Mouse (Mus musculus) neural tube, embryonic 13.5 days (tissue): ENCODE measurements at regions not wholly inside any gene's neighbourhood (a gene's known extent, or its start where the extent isn't known, plus 50 kb on each side); places are given as distances from the start of the nearest gene placed in this dataset.
"Not testable (repeated sequence)": the region's sequence is repeated elsewhere in the genome, so short reads cannot be mapped to it uniquely, and the experiment has no call there.

Experiments used
- ATAC-seq: fragments of 200-750 bp; cut with Nextera tagmentation; 2 replicates; pipeline ENCODE4 v1.8.0; 2017; ENCODE audit warnings: low read depth, mild to moderate bottlenecking, moderate TSS enrichment, moderate library complexity
- H3K27ac ChIP-seq: fragments of 300-500 bp; sonication (generic); replicated peaks from 2 replicates; pipeline ENCODE4 v1.5.1; 2015; ENCODE audit warnings: moderate library complexity, mild to moderate bottlenecking, inconsistent platforms
- H3K27me3 ChIP-seq: fragments of 300-500 bp; sonication (generic); 2 replicates; pipeline ENCODE4 v1.6.1; 2015; ENCODE audit warnings: mild to moderate bottlenecking, inconsistent platforms
- H3K36me3 ChIP-seq: fragments of 300-500 bp; sonication (generic); 2 replicates; pipeline ENCODE4 v1.6.1; 2015; ENCODE audit warnings: mild to moderate bottlenecking, inconsistent platforms
- H3K4me1 ChIP-seq: fragments of 300-500 bp; sonication (generic); replicated peaks from 2 replicates; pipeline ENCODE4 v1.6.1; 2015; ENCODE audit warnings: inconsistent platforms
- H3K4me2 ChIP-seq: fragments of 300-500 bp; sonication (generic); 2 replicates; pipeline ENCODE4 v1.6.1; 2015; ENCODE audit warnings: inconsistent platforms, mild to moderate bottlenecking, moderate library complexity
- H3K4me3 ChIP-seq: fragments of 300-500 bp; sonication (generic); 2 replicates; pipeline ENCODE4 v1.5.1; 2015; ENCODE audit warnings: mild to moderate bottlenecking, inconsistent platforms
- H3K9ac ChIP-seq: fragments of 300-500 bp; sonication (generic); 2 replicates; pipeline ENCODE4 v1.6.1; 2015; ENCODE audit warnings: moderate library complexity, mild to moderate bottlenecking, inconsistent platforms
- H3K9me3 ChIP-seq: fragments of 300-500 bp; sonication (generic); 2 replicates; pipeline ENCODE4 v1.6.1; 2016; ENCODE audit warnings: inconsistent platforms
- WGBS: fragments of 180-500 bp; shearing (Covaris S2); methylation state at CpG from one replicate; pipeline ENCODE4 v1.1.7; 2015; 5-methylcytosine and 5-hydroxymethylcytosine counted together

- Histone ChIP-seq H3K9me3 (no peaks in the 10 kb centered on the region), H3K27ac (no peak overlapping the region), H3K4me2 (no peak overlapping the region), H3K27me3 (no peaks in the 10 kb centered on the region), H3K4me1 (peaks cover 18% of the 10 kb centered on the region), H3K36me3 (no peaks in the 10 kb centered on the region), H3K4me3 (no peak overlapping the region), H3K9ac (no peak overlapping the region)
- ATAC-seq = peak; percentile 69; the same call in 1 of the 2 replicates
- WGBS = 46% methylated on average over 4 of the region's 4 CpGs
These were observed 219.1 kb downstream of the Tpra1 start for GRCm38 (mm10) chr6:89121023-89121745.

DNA sequence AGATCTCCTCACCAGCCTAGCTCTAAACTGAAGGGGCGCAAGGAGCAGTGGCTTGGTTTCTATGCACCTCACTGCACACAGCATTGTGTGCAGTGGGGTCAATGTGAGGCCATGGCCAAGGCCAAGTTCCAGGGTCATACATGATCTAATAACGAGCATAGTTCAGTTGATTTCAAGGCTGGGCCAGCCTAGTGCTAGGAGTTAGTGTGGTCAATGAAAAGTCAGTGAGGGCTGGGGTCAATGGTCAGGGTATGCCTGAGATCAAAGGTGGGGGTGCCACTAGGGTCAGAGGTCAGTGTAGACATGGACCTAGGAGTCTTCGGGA, 219.7 kb downstream of the Tpra1 start:
- ATAC-seq = 0 out of 2 replicates have a peak, but pooled peaks have one; percentile 32
- 62% methylated on average over 3 of the region's 3 CpGs for WGBS
- Histone ChIP-seq H3K4me2 (no peak overlapping the region), H3K9me3 (no peaks in the 10 kb centered on the region), H3K4me1 (peaks cover 18% of the 10 kb centered on the region), H3K27me3 (no peaks in the 10 kb centered on the region), H3K36me3 (no peaks in the 10 kb centered on the region), H3K4me3 (no peak overlapping the region), H3K9ac (no peak overlapping the region), H3K27ac (no peak overlapping the region)

DNA sequence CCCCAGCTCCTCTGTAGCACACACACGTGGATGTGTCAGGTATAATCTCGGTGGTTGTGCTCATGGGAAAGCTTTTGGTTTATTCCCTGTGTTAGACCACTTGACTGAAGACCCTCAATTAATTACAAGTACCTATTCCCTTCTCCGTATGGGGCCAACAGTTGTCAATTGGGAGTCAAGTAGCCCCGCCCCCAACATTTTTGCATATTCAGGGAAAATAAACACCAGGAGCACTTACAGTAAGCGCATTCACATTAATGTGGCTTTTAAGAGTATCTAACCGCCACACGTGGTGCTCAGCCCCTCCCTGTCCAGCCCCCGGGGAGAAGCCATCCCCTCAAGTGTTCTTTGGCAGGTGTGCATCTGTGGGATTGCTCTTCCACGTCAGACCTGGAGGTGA, 223.9 kb downstream of the Tpra1 start:
- no peak overlapping the region for H3K27ac ChIP-seq
- no peak overlapping the region for H3K4me3 ChIP-seq
- ATAC-seq = no peak
- no peak overlapping the region for H3K9ac ChIP-seq
- no peak overlapping the region for H3K4me2 ChIP-seq
- no peaks in the 10 kb centered on the region for H3K9me3 ChIP-seq
- no peaks in the 10 kb centered on the region for H3K36me3 ChIP-seq
- no peaks in the 10 kb centered on the region for H3K27me3 ChIP-seq
- H3K4me1 ChIP-seq = peaks cover 13% of the 10 kb centered on the region
- 56% methylated on average over 9 of the region's 9 CpGs for WGBS

DNA sequence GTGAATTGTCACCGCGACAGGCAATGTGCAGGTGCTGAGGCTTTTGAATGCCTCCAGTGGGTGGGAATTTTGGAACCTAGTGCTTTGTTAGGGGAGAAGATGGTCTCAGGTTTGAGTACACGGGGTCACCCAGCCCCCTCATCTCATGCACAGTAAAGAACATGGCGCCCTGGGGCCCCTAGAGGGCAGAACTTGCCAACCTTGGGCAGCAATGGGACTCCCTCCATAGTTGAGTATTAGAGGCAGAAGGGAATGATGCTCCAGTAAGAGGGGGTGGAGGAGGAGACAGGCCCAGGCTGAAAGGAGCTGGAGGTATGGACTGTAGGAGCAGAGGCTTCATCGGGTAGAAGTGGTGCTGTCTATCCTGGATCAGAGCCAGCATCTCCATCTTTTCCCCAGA, 226.1 kb downstream of the Tpra1 start:
- not testable (repeated sequence) for ATAC-seq, H3K27ac ChIP-seq, H3K9ac ChIP-seq, H3K9me3 ChIP-seq, H3K4me3 ChIP-seq, H3K4me1 ChIP-seq, H3K27me3 ChIP-seq, H3K4me2 ChIP-seq, H3K36me3 ChIP-seq
- 58% methylated on average over 5 of the region's 5 CpGs for WGBS

GRCm38 (mm10) chr6:89140469-89140868, 222.0 kb downstream of the Plxna1 start:
- no peaks in the 10 kb centered on the region for H3K27me3 ChIP-seq
- 77% methylated on average over 3 of the region's 3 CpGs for WGBS
- ATAC-seq = no peak
- no peak overlapping the region for H3K9ac ChIP-seq
- no peak overlapping the region for H3K4me3 ChIP-seq
- H3K4me1 ChIP-seq = no peaks in the 10 kb centered on the region
- no peak overlapping the region for H3K4me2 ChIP-seq
- no peak overlapping the region for H3K27ac ChIP-seq
- H3K9me3 ChIP-seq = no peaks in the 10 kb centered on the region
- H3K36me3 ChIP-seq = no peaks in the 10 kb centered on the region

DNA sequence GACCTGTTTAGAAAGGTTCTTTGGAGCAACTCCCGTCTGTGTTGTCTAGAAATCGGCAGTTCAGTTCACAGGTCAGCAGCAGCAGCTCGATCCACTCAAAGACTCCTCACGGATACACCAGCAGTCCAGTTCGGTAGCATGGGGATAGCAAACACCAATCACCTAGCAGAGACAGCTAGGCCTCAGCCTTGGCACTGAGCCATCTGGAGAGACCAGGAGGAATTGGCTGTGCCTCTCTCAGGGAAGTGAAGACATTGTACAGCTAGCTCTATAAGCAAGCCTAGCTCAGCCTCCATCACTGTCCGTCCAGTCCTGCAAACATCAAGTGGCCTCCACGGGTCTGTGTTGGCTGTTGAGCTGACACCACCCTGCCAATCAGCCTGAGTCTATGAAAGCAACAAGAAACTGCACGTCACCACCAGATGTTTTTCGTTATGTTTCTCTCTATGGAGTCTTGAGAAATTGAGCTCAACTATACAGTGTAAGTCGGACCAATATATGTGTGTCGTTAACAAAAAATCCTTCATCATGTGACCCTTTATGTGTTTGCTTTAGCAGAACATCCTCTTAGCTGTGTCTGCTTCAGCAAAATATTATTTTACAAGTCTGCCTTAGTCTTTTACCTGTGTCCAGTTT, 209.3 kb downstream of the Plxna1 start:
- 74% methylated on average over 11 of the region's 11 CpGs for WGBS
- no peaks in the 10 kb centered on the region for H3K36me3 ChIP-seq
- no peak for ATAC-seq
- no peak overlapping the region for H3K4me3 ChIP-seq
- H3K27me3 ChIP-seq = no peaks in the 10 kb centered on the region
- no peak overlapping the region for H3K4me2 ChIP-seq
- H3K4me1 ChIP-seq = no peaks in the 10 kb centered on the region
- no peak overlapping the region for H3K9ac ChIP-seq
- H3K27ac ChIP-seq = no peak overlapping the region
- 0 out of 2 replicates have a peak, but pooled peaks cover 6% of the 10 kb centered on the region for H3K9me3 ChIP-seq

GRCm38 (mm10) chr6:89157501-89157900, 204.9 kb downstream of the Plxna1 start:
- H3K36me3 ChIP-seq = no peaks in the 10 kb centered on the region
- H3K4me2 ChIP-seq = no peak overlapping the region
- 92% methylated on average over 1 of the region's 1 CpGs for WGBS
- 0 out of 2 replicates have a peak, but pooled peaks cover 6% of the 10 kb centered on the region for H3K9me3 ChIP-seq
- H3K27ac ChIP-seq = no peak overlapping the region
- no peaks in the 10 kb centered on the region for H3K27me3 ChIP-seq
- H3K9ac ChIP-seq = no peak overlapping the region
- 0 out of 2 replicates have a peak, but pooled peaks cover 5% of the 10 kb centered on the region for H3K4me1 ChIP-seq
- no peak overlapping the region for H3K4me3 ChIP-seq
- ATAC-seq = no peak

- H3K27me3 ChIP-seq = no peaks in the 10 kb centered on the region
- H3K4me3 ChIP-seq = no peak overlapping the region
- no peak overlapping the region for H3K27ac ChIP-seq
- WGBS = 55% methylated on average over 7 of the region's 7 CpGs
- no peaks in the 10 kb centered on the region for H3K36me3 ChIP-seq
- no peak for ATAC-seq
- 0 out of 2 replicates have a peak, but pooled peaks cover 3% of the 10 kb centered on the region for H3K9me3 ChIP-seq
- H3K9ac ChIP-seq = no peak overlapping the region
- H3K4me2 ChIP-seq = no peak overlapping the region
- 0 out of 2 replicates have a peak, but pooled peaks cover 5% of the 10 kb centered on the region for H3K4me1 ChIP-seq
These were observed 202.4 kb downstream of the Plxna1 start for GRCm38 (mm10) chr6:89160051-89160450.

- whole genome bisulfite sequencing = 88% methylated on average over 1 of the region's 1 CpGs
- no peaks in the 10 kb centered on the region for H3K9me3 ChIP-seq
These were observed 200.7 kb downstream of the Plxna1 start for GRCm38 (mm10) chr6:89161746-89162145.

GRCm38 (mm10) chr6:89169520-89169919, 192.9 kb downstream of the Plxna1 start:
- Histone ChIP-seq H3K27ac (no peak overlapping the region), H3K4me3 (no peak overlapping the region), H3K27me3 (no peaks in the 10 kb centered on the region), H3K36me3 (no peaks in the 10 kb centered on the region), H3K4me2 (no peak overlapping the region), H3K9ac (no peak overlapping the region), H3K9me3 (no peaks in the 10 kb centered on the region), H3K4me1 (no peaks in the 10 kb centered on the region)
- no peak for ATAC-seq
- WGBS = 66% methylated on average over 2 of the region's 2 CpGs

More at GRCm38 (mm10) chr6:89161746-89162145, 200.7 kb downstream of the Plxna1 start:
- no peaks in the 10 kb centered on the region for H3K36me3 ChIP-seq
- no peak overlapping the region for H3K4me2 ChIP-seq
- no peak overlapping the region for H3K9ac ChIP-seq
- no peak overlapping the region for H3K27ac ChIP-seq
- 0 out of 2 replicates have a peak, but pooled peaks cover 5% of the 10 kb centered on the region for H3K4me1 ChIP-seq
- no peak for ATAC-seq
- no peak overlapping the region for H3K4me3 ChIP-seq
- H3K27me3 ChIP-seq = no peaks in the 10 kb centered on the region

DNA sequence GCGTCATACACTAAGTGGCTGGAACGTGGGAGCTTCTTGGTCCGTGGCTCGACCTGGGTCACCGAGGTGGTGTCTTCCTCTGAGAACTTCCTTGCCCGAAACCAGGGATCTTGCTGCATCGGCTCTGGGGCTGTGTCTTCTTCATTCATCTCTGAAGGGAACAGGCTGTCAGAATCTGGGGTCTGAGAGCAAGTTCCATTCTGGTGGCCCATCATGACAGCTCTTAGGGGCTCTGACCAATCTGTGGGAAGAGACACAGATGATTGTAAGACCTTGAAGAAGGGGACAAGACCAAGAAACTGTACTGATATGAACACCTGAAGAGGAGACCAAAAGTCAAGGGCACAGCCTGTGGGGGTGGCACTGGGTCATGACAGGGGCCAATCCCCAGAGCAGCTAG, 177.5 kb downstream of the Plxna1 start:
- ATAC-seq, H3K27ac ChIP-seq, H3K4me3 ChIP-seq, H3K36me3 ChIP-seq, H3K9ac ChIP-seq, H3K27me3 ChIP-seq, H3K4me2 ChIP-seq, H3K9me3 ChIP-seq, H3K4me1 ChIP-seq: not testable (repeated sequence)
- WGBS = 90% methylated on average over 2 of the region's 7 CpGs

DNA sequence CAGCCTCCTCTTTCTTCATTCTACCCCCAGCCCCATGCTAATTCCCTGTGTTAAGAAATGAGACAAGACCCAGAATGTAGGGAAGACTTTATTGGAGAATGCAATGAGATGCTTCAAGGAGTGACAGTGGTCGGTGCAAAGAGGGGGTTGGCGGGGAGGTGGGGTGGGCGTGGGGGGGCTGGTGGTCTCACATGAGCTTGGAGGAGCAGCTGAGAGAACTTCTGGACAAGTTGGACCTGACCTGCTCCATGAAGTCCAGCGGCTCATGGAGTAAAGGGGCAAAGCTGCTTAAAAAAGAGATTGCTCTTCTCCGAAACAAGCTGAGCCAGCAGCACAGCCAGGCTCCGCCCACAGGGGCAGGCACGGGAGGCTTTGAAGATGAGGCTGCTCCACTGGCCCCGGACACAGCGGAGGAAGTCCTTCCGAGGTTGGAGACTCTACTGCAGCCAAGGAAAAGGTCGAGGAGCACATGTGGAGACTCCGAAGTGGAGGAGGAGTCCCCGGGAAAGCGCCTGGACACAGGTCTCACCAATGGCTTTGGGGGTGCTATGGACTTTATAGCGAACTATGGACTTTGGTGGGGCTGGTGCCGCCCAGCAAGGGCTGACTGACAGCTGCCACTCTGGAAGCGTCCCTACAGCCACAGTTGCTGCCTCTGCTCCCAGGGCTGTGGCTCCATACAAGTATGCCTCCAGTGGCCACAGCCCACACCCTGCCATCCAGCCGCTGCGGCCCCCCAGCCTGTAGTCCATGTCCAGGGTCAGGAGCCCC, 161.7 kb downstream of the Plxna1 start:
- H3K27me3 ChIP-seq, H3K4me1 ChIP-seq, ATAC-seq, H3K9ac ChIP-seq, H3K36me3 ChIP-seq, H3K9me3 ChIP-seq, H3K27ac ChIP-seq: not testable (repeated sequence)
- Histone ChIP-seq H3K4me3 (0 out of 2 replicates have a peak overlapping the region, but pooled peaks have one; percentile 10), H3K4me2 (peak overlapping the region; percentile 45)
- WGBS = 12% methylated on average over 19 of the region's 19 CpGs
